Mouse (Mus musculus): ENCODE results near the gene Mboat1.
A peak's percentile ranks its signal among the peaks of the same experiment; 100 is the strongest.

Gene Mboat1

GRCm38 (mm10) chr13:30136243-30136922 lies at the start of gene Mboat1:
TSS of gene Mboat1 (plus strand) at chr13:30136489.
- DNase-seq (ENCODE audit: low spot score in 2 of 2), result peak; percentile 73 to 78

- DNase-seq (ENCODE audit: low spot score in 2 of 2), result no peak
Measured at GRCm38 (mm10) chr13:30093086-30093485, 43.2 kb upstream of the Mboat1 start.

- DNase-seq (ENCODE audit: low spot score in 2 of 2), result peak in 1 of 2 experiments; percentile 4
Measured at GRCm38 (mm10) chr13:30095851-30096250, 40.4 kb upstream of the Mboat1 start.

GRCm38 (mm10) chr13:30096536-30096935 lies 39.8 kb upstream of the Mboat1 start:
- DNase-seq (ENCODE audit: low spot score in 2 of 2), result no peak

- DNase-seq (ENCODE audit: low spot score in 2 of 2), result no peak
Measured at GRCm38 (mm10) chr13:30109001-30109600, 27.2 kb upstream of the Mboat1 start.

GRCm38 (mm10) chr13:30115792-30116191 lies 20.5 kb upstream of the Mboat1 start:
- DNase-seq (ENCODE audit: low spot score in 2 of 2), result no peak

- DNase-seq (ENCODE audit: low spot score in 2 of 2), result no peak
Measured at GRCm38 (mm10) chr13:30136923-30137629, 787 bp downstream of the Mboat1 start.

GRCm38 (mm10) chr13:30137951-30138350 lies 1.7 kb downstream of the Mboat1 start:
- no peak for DNase-seq (ENCODE audit: low spot score in 2 of 2)

- DNase-seq (ENCODE audit: low spot score in 2 of 2), result no peak
Measured at GRCm38 (mm10) chr13:30140149-30140548, 3.9 kb downstream of the Mboat1 start.

GRCm38 (mm10) chr13:30140646-30141045 lies 4.4 kb downstream of the Mboat1 start:
- DNase-seq (ENCODE audit: low spot score in 2 of 2), result no peak

- no peak for DNase-seq (ENCODE audit: low spot score in 2 of 2)
Measured at GRCm38 (mm10) chr13:30141996-30142395, 5.7 kb downstream of the Mboat1 start.

- DNase-seq (ENCODE audit: low spot score in 2 of 2), result no peak
Measured at GRCm38 (mm10) chr13:30146468-30146867, 10.2 kb downstream of the Mboat1 start.

- DNase-seq (ENCODE audit: low spot score in 2 of 2), result no peak
Measured at GRCm38 (mm10) chr13:30154264-30154663, 18.0 kb downstream of the Mboat1 start.

GRCm38 (mm10) chr13:30159626-30160025 lies 23.3 kb downstream of the Mboat1 start:
- no peak for DNase-seq (ENCODE audit: low spot score in 2 of 2)

- no peak for DNase-seq (ENCODE audit: low spot score in 2 of 2)
Measured at GRCm38 (mm10) chr13:30163521-30163920, 27.2 kb downstream of the Mboat1 start.

- DNase-seq (ENCODE audit: low spot score in 2 of 2), result no peak
Measured at GRCm38 (mm10) chr13:30166138-30167090, 30.1 kb downstream of the Mboat1 start.

- DNase-seq (ENCODE audit: low spot score in 2 of 2), result no peak
Measured at GRCm38 (mm10) chr13:30167499-30167898, 31.2 kb downstream of the Mboat1 start.

- no peak for DNase-seq (ENCODE audit: low spot score in 2 of 2)
Measured at GRCm38 (mm10) chr13:30168803-30169202, 32.5 kb downstream of the Mboat1 start.

GRCm38 (mm10) chr13:30170061-30170460 lies 33.8 kb downstream of the Mboat1 start:
- no peak for DNase-seq (ENCODE audit: low spot score in 2 of 2)

GRCm38 (mm10) chr13:30174586-30174985 lies 38.3 kb downstream of the Mboat1 start:
- no peak for DNase-seq (ENCODE audit: low spot score in 2 of 2)

GRCm38 (mm10) chr13:30177356-30177755 lies 41.1 kb downstream of the Mboat1 start:
- no peak for DNase-seq (ENCODE audit: low spot score in 2 of 2)

- no peak for DNase-seq (ENCODE audit: low spot score in 2 of 2)
Measured at GRCm38 (mm10) chr13:30185549-30185948, 49.3 kb downstream of the Mboat1 start.

Data from heart, adult 9 months (tissue).